Mouse (Mus musculus) liver, adult 2 months (tissue): ENCODE results near the gene Wnk4. TPM values are rescaled to one million over a fixed set of nuclear protein-coding genes. Genes with fewer than 3 reads are reported as not detected.

Experiments used
- DNase-seq: peaks from one replicate; pipeline ENCODE4 v3.0.0-alpha.2; 2011; ENCODE audit warnings: low read depth, low spot score; ENCODE audit errors: extremely low read depth
- H3K27ac ChIP-seq: fragments of 200-500 bp; replicated peaks from 2 replicates; pipeline ENCODE4 v1.5.1; 2012; ENCODE audit warnings: low read depth, mild to moderate bottlenecking, control low read depth, inconsistent platforms, low read length; ENCODE audit not compliant: insufficient read depth
- H3K27me3 ChIP-seq: fragments of 200-500 bp; 2 replicates; pipeline ENCODE4 v1.6.1; 2012; ENCODE audit warnings: mild to moderate bottlenecking, moderate library complexity, low read length, inconsistent platforms; ENCODE audit not compliant: control insufficient read depth, insufficient read depth
- H3K36me3 ChIP-seq: fragments of 200-500 bp; 2 replicates; pipeline ENCODE4 v1.6.1; 2012; ENCODE audit warnings: low read length, inconsistent platforms; ENCODE audit not compliant: control insufficient read depth, insufficient read depth
- H3K4me1 ChIP-seq: fragments of 200-500 bp; 2 replicates; pipeline ENCODE4 v1.6.1; 2011; ENCODE audit warnings: low read length; ENCODE audit not compliant: control insufficient read depth, insufficient read depth
- H3K4me3 ChIP-seq: fragments of 200-500 bp; 2 replicates; pipeline ENCODE4 v1.5.1; 2011; ENCODE audit warnings: low read depth, mild to moderate bottlenecking, control low read depth, low read length, moderate library complexity; ENCODE audit not compliant: insufficient read depth
- H3K79me2 ChIP-seq: fragments of 200-500 bp; 2 replicates; pipeline ENCODE4 v1.6.1; 2012; ENCODE audit warnings: inconsistent platforms, mild to moderate bottlenecking, low read length, moderate library complexity; ENCODE audit not compliant: control insufficient read depth, insufficient read depth
- H3K9ac ChIP-seq: fragments of 200-500 bp; 2 replicates; pipeline ENCODE4 v1.6.1; 2012; ENCODE audit warnings: low read depth, mild to moderate bottlenecking, control low read depth, inconsistent platforms, low read length
- CTCF ChIP-seq: fragments of 200-500 bp; IDR thresholded peaks from 2 replicates; pipeline ENCODE4 v1.5.1; 2011; ENCODE audit warnings: low read depth, low read length, control low read depth
- POLR2A ChIP-seq: fragments of 200-500 bp; IDR thresholded peaks from 2 replicates; pipeline ENCODE4 v1.6.1; 2011; ENCODE audit warnings: low read length, control low read depth; ENCODE audit not compliant: insufficient read depth; ENCODE audit errors: extremely low read depth
- WGBS: fragments of 180-500 bp; shearing (Covaris S2); methylation state at CpG from one replicate; pipeline ENCODE4 v1.1.7; 2018; 5-methylcytosine and 5-hydroxymethylcytosine counted together
- polyA plus RNA-seq: library from polyadenylated mRNA; depleted of rRNA; stranded (reverse); fragments of >200 nt; gene quantifications from 2 replicates; pipeline ENCODE4 v1.2.3, GENCODE M21; 2012
- total RNA-seq: library from RNA; depleted of rRNA; stranded (reverse); fragments of >200 nt; gene quantifications from 2 replicates; pipeline ENCODE4 v1.2.3, GENCODE M21; 2014

Gene Wnk4
- total and polyA plus RNA-seq, 2 experiments, result 0.37 to 1.1 TPM

DNA sequence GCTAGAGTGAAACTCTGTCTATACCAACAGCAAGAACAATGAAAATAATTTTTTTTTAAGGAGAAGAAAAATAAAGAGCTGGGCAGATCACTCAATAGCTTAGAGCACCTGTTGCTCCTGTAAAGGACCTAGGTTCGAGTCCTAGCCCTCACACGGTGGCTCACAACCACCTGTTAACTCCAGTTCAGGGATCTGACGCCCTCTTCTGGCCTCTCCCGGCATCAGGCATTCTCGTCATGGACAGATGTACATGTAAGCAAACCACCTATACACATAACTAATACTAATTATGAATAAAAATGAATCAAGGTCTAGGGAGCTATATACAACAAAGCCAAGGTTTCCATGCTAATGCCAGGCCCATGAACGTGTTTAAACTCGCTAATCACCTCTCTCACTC lies 40.5 kb downstream of the Wnk4 start:
- TF ChIP-seq CTCF, result peak; percentile 25; the same call in 1 of the 2 replicates
- TF ChIP-seq POLR2A, result no peak
- DNase-seq, result no peak
- peak overlapping the region; percentile 82; the same call in 1 of the 2 replicates for H3K9ac ChIP-seq
- H3K27ac ChIP-seq, result no peak overlapping the region
- no peaks in the 10 kb centered on the region for H3K27me3 ChIP-seq
- 57% methylated on average over 7 of the region's 7 CpGs for WGBS
- peaks cover 6% of the 10 kb centered on the region for H3K4me1 ChIP-seq
- peaks cover 20% of the 10 kb centered on the region for H3K36me3 ChIP-seq
- peaks cover 26% of the 10 kb centered on the region for H3K79me2 ChIP-seq
- H3K4me3 ChIP-seq, result peak overlapping the region; percentile 19; the same call in 1 of the 2 replicates

DNA sequence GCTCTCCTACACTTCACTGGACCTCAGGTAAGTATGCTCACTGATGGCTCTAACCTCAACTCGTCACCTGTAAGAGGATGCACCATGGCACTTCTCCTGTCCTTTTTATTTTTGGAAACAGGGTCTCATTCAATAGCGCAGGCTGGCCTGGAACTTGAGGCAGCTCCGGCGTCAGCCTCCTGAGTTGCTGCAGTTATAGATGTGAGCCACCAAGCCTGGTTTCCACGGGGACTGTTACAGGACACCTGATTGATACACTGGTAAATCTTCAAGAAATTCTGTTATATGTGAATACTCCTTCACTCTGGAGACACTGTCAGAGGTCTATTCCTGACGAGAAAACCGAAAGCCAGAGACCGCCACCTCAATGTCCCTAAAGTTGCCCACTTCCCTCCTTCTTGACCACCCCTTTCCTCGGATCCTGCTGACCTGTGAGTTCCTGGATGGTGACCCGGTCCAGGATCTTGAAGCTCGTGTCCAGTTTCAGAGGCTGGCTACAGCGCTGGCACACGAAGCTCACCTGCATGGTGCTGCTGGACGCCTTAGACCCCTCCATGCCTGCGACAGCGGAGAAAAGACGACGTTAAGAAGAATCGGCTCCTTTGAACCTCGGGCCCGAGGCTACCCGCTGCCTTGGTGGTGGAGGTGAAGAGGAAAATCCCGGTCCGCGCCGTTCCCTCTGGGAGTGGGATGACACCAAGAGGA lies 41.1 kb downstream of the Wnk4 start:
- Histone ChIP-seq H3K27me3 (no peaks in the 10 kb centered on the region), H3K4me3 (peak overlapping the region; percentile 83), H3K9ac (peak overlapping the region; percentile 82), H3K4me1 (peaks cover 6% of the 10 kb centered on the region), H3K79me2 (peaks cover 26% of the 10 kb centered on the region), H3K36me3 (peaks cover 16% of the 10 kb centered on the region), H3K27ac (no peak overlapping the region; the same call in 1 of the 2 replicates)
- TF ChIP-seq CTCF (no peak), POLR2A (no peak)
- whole genome bisulfite sequencing, result 10% methylated on average over 26 of the region's 26 CpGs
- no peak for DNase-seq

DNA sequence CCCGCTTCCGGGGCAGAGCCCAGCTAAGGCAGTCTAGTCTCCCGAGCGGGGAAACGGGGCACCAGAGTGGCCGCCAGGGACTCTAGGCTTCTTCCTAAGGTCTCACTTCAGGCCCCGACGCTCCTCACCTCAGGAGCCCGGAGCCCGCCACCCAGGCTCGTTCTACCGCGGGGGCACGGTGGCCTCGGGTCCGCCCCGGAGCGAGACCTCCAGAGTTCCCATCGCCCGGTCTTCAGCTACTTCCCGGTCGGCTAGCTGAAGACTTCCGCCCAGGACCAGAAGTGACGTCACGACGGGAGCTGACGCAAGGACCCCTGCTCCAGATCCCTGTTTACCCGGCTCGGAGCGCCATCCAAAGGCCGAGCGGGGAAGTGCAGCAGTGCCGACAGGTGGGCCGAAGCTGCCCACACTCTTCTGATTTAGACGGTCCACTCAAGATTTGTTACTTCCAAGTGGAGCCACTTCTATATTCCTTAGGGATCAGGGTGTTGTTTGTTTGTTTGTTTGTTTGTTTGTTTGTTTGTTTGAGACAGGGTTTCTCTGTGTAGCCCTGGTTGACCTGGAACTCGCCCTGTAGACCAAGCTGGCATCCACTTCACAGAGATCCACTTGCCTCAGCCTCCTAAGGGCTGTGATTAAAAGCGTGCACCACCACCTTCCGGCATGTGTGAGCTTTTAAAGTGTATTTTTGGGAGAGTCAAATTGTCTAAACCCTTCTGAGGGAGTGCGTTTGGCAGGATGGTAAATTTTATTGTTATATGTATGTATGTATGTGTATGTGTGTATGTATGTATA lies 41.8 kb downstream of the Wnk4 start, which contains the start of gene Becn1:
TSS of gene Becn1 (minus strand) at position 283 of the 795 bp plus-strand sequence.
- Histone ChIP-seq H3K36me3 (peaks cover 14% of the 10 kb centered on the region; the same call in 1 of the 2 replicates), H3K27me3 (no peaks in the 10 kb centered on the region), H3K4me3 (peak within 1 kb of the TSS; percentile 83), H3K79me2 (peaks cover 26% of the 10 kb centered on the region), H3K9ac (peak within 1 kb of the TSS; percentile 82), H3K4me1 (peaks cover 6% of the 10 kb centered on the region), H3K27ac (no peak within 1 kb of the TSS; the same call in 1 of the 2 replicates)
- peak; percentile 77 for DNase-seq
- 6% methylated on average over 39 of the region's 39 CpGs for WGBS
- TF ChIP-seq POLR2A, result peak; percentile 67
- peak; percentile 98 for TF ChIP-seq CTCF

DNA sequence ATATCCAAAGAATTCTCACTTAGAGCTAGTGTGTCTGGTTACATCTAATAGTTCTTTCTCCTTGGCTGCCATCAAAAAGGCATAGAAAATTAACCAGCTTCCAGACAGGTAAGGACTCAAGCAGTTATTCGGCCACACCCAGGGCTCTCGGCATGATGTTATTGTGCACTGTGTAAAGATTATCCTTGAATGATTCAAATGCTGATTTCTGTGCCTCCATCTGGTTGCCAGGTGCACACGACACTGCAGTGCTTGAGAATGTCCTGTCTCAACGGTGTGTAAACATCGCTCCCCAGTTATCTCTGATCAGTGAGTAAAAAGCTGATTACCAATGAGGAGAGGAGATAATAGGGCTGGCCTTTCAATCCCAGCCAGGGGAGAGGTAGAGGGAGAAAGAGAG lies 47.4 kb downstream of the Wnk4 start:
- H3K9ac ChIP-seq, result no peak overlapping the region
- TF ChIP-seq CTCF, result no peak
- TF ChIP-seq POLR2A, result no peak
- no peaks in the 10 kb centered on the region for H3K36me3 ChIP-seq
- no peak overlapping the region for H3K4me3 ChIP-seq
- WGBS, result 19% methylated on average over 5 of the region's 5 CpGs
- no peak for DNase-seq
- no peaks in the 10 kb centered on the region for H3K4me1 ChIP-seq
- H3K27ac ChIP-seq, result no peak overlapping the region
- no peaks in the 10 kb centered on the region for H3K27me3 ChIP-seq
- H3K79me2 ChIP-seq, result no peaks in the 10 kb centered on the region

DNA sequence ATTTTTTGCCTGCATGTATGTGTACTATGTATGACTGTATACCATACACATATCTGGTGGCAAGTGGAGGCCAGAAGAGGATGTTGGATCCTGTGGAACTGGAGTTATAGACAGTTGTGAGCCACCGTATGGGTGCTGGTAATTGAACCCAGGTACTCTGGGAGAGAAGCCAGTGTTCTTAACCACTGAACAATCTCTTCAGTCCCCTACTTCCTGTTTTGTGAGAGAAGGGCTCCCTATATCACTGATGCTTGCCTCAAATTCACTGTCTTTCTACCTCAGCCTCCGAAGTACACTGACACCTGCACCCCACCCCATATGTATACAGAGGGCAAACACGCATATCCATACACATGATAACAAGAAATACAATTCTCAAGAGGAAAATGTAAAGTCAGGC lies 50.7 kb downstream of the Wnk4 start:
- Histone ChIP-seq H3K79me2 (peaks cover under 1% of the 10 kb centered on the region), H3K36me3 (no peaks in the 10 kb centered on the region), H3K4me1 (no peaks in the 10 kb centered on the region), H3K27ac (no peak overlapping the region), H3K9ac (no peak overlapping the region), H3K27me3 (no peaks in the 10 kb centered on the region), H3K4me3 (no peak overlapping the region)
- no peak for DNase-seq
- TF ChIP-seq CTCF (no peak), POLR2A (no peak)
- 91% methylated on average over 3 of the region's 3 CpGs for WGBS
